Mouse (Mus musculus) liver, adult (tissue): Measurements from ENCODE around the gene Tnfaip1.

Source experiments
- GATA4 ChIP-seq: IDR thresholded peaks from 2 replicates; pipeline ENCODE4 v1.6.1; 2014; ENCODE audit warnings: mild to moderate bottlenecking, low read length; ENCODE audit not compliant: insufficient replicate concordance

The Tnfaip1 gene

DNA sequence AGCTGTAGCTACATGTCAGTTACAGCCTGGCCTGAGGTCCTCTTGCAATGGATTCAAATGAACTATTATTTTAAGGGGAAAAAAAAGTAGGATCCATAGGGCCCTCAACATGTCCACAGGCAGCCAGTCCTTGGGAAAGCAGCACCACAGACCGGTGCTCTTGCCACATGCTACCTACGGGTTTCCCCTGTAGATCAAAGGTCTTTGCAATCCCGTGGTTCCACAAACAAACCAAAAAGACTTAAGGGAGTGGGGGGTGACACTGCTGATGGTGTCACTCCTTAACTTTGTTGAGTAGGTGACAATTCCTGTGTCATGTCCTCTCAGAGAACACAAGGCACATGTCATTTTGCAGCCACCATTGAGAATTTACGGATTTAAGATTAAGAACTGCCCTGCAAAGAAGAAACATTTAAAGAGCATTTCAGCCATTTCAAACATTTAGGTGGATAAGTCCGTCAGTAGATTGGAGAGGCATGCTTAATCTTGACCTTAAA is 13.4 kb upstream of the Tnfaip1 start:
- TF ChIP-seq GATA4 = no peak

- no peak; the same call in 1 of the 2 replicates for TF ChIP-seq GATA4
These were observed 11.8 kb upstream of the Tnfaip1 start for GRCm38 (mm10) chr11:78547718-78548460.

DNA sequence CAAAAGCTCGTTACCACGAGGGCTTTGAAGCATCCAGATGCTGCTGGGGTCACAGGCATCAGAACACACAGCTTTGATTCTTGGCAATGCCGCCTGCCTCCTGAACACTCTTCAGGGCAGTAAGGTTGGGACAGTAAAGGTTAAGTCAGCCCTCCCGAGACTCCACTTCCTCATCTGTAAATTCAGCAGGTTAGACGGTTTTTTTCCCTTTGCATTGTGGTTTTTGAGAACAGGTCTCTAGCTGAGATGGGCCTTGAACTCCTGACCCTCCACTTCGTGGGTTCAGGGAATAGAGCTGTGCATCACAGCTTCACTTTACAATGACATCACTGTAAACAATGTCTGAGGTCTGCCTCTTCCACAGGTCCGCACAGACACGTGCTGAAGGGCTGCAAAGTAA is 9.0 kb upstream of the Tnfaip1 start:
- TF ChIP-seq GATA4 = no peak

DNA sequence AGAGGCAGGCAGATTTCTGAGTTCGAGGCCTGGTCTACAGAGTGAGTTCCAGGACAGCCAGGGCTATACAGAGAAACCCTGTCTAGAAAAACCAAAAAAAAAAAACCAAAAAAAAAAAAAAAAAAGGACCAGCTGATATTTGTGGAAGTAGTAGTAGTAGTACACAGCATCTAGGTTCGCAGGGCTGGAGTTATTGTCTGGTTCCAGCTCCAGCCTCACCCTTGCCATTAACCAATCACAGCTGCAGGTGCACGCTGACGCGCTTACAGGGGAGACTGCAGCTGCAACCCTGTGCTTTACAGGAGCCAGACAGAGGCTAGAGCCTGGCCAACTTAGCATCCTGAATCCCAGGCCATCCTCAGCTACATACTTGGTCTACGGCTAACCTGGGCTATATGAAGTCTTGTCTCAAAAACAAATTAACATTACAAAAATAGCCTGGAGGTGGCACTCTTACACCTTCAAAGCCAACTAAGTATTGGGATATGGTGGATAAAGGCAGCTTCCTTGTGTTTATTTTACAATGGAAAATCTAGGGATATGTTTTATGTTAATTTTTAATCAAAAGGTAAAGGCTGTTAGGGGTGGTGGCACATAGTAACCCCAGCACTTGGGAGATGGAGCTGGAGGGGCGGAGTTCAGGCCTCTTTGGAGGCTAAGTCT is 8.4 kb upstream of the Tnfaip1 start:
- TF ChIP-seq GATA4 = no peak

DNA sequence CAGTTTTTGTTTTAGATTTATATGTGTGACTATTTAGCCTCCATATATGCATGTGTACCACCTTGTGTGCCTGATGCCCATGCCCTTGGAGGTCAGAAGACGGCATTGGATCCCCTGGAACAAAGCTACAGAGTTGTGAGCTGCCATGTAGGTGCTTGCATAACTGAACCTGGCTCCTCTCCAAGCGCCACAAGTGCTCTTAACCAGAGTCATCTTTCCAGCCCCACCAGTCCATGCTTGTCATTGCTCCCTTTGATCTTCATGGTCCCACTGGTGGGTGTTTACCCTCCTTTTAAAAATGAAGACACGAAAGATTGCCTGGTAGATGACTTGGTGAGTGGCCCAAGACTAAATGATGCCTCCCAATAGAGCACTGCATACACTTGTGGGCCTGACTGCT is 4.2 kb upstream of the Tnfaip1 start:
- no peak for TF ChIP-seq GATA4

GRCm38 (mm10) chr11:78536690-78537084 is 555 bp upstream of the Tnfaip1 start:
- TF ChIP-seq GATA4 = no peak

GRCm38 (mm10) chr11:78535376-78536079 is 604 bp downstream of the Tnfaip1 start:
- TF ChIP-seq GATA4 = peak; percentile 63; the same call in 1 of the 2 replicates

- no peak for TF ChIP-seq GATA4
These were observed 1.6 kb downstream of the Tnfaip1 start for GRCm38 (mm10) chr11:78534516-78534915.

- peak; percentile 81; the same call in 1 of the 2 replicates for TF ChIP-seq GATA4
These were observed 5.1 kb downstream of the Tnfaip1 start for GRCm38 (mm10) chr11:78531046-78531445.

GRCm38 (mm10) chr11:78530001-78530400 is 6.1 kb downstream of the Tnfaip1 start:
- TF ChIP-seq GATA4 = no peak

DNA sequence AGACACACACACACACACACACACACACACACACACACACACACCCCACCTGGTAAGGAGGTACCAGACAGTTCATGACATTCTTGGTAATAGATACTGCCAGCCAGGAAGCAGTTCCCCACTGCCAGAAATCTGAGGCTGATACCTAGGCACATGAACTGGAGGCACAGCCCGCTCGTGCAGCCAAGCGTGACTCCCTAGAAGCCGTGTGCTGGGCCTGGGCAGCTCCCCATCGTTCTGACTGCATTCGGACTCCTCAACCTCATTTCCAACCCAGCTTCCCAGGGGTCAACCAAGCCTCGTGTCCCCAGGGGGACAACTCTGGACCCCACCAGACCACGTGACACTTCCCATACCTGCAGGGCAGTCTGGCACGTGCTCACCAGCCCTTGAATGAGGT is 7.4 kb downstream of the Tnfaip1 start:
- no peak for TF ChIP-seq GATA4

- TF ChIP-seq GATA4 = no peak
These were observed 11.3 kb downstream of the Tnfaip1 start for GRCm38 (mm10) chr11:78524838-78525237.

DNA sequence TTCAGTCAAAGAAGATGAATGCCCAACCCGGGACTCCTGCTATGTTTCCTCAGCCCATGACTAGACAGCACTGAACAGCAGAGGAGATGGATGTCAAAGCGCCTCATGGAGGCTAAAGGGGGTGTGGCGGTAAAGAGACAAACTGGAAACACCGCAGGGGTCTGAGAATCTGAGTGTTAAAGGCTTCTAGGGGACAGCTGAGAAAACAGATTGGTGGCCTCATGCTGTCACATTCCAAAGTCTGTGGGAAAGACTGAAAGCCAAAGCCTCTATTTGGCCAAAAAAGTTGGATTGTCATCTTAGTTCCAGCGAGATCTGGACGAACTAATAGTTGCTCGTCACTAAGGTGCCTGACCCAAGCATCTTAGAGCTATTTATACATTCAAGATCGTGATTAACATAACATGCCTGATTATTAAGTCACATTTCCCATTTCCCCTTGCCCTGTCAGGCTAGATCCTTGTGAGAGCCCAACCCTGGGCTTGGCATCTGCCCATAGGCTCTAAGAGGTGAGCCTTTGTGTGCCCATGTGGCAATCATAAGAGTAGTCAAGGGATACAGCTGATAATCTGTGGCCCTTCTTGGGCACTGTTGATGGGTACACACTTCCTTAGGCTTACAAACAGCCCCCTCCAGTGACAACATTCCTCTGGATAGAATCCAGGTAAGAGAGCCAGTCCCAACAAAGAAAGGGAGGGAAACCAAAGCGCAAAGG is 12.7 kb downstream of the Tnfaip1 start:
- TF ChIP-seq GATA4 = no peak

DNA sequence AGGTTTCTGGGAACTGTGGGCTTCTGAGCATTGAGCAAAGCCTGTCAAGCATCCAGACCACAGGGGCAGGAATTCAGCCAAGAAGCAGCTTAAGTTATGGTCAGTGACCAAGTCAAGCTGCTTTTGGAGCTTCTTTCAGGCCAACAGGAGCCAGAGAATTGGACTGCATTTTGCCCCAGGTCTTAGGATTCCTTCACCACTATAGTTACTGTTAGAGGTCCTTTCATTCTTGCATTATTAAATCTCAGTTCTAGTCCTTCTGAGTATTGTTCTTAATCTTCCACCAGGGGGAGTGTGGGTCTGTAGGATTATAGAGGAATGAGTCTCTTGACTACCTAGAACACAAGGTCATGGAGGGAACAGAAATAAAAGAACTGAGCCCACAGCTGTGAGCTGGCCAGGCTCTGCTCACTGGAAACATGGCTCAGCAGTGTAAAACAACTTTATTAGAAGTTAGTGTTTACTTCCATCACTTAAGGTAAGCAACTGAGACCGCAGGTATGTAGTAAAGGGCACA is 13.6 kb downstream of the Tnfaip1 start:
- TF ChIP-seq GATA4 = no peak

DNA sequence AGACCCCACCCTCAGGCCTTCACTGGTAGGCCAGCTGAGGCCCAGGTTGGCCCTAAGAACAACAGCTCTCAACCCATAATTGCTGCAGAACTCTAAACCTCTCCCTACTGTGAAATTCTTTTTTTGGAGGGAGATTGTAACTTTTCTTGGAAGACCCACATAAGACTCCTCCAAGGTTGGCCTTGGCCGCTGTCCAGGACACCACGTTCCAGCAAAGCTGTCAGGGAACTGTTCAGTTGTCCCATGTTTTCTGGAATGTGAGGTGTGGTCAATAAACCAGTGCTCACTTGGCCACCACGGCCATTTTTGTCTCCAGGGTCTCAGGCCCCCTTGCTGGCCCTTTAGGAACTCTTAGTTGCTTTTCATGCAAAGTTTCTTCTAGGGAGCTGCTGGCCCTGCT is 14.3 kb downstream of the Tnfaip1 start:
- TF ChIP-seq GATA4 = no peak
